Mouse (Mus musculus) Patski (cell line): ENCODE results near the gene Rassf1. TPM values are rescaled to one million over a fixed set of nuclear protein-coding genes. Genes with fewer than 3 reads are reported as not detected.
A peak's percentile ranks its signal among the peaks of the same experiment; 100 is the strongest.

Experiments
- ATAC-seq: fragments of 100-300 bp; one replicate; pipeline ENCODE4 v1.8.0; 2021
- CTCF ChIA-PET: fragments of 350-600 bp; sonication (Branson Sonifier 250); formaldehyde crosslinking; loops from one replicate; lab custom pipeline; 2022; ENCODE audit warnings: inconsistent platforms; lab: Charles Lee
- POLR2A ChIA-PET: fragments of 350-600 bp; sonication (Branson Sonifier 250); formaldehyde crosslinking; loops from one replicate; lab custom pipeline; 2022; ENCODE audit warnings: antibody characterized with exemption, inconsistent platforms; lab: Charles Lee
- DNase-seq: peaks from one replicate; pipeline ENCODE4 v3.0.0-alpha.2; 2011; ENCODE audit warnings: low read depth, low spot score
- H3K27me3 ChIP-seq: fragments of 371-371 bp; one replicate; pipeline ENCODE4 v1.5.1; 2021
- CTCF ChIP-seq: fragments of 100-300 bp; IDR thresholded peaks from one replicate; pipeline ENCODE4 v1.5.1; 2021
- in situ Hi-C: fragments of 300-500 bp; cut with MboI; formaldehyde crosslinking; loops from 3 replicates; pipeline ENCODE4 v1.11.1; 2018; ENCODE audit warnings: low pct_unique_long_range_greater_than_20kb, mixed read lengths
- polyA plus RNA-seq: library from polyadenylated mRNA; unstranded; gene quantifications from one replicate; pipeline ENCODE4 v1.2.3, GENCODE M21; 2021

Rassf1 gene
- polyA plus RNA-seq, 1 experiment from 2014 or later: 51.8 TPM

- H3K27me3 ChIP-seq: no peaks in the 10 kb centered on the region
- no peak for TF ChIP-seq CTCF
- in situ Hi-C loops: no loop called here
- POLR2A ChIA-PET: interaction anchor here (0.9 to 1.5 kb wide), 4 partner anchors 9 to 47 kb away, joined by 3 to 5 read pairs (median 4); partner anchors contain the start of genes Gnai2 and Naa80
- CTCF ChIA-PET: interaction anchor here (1.0 to 1.6 kb wide), 2 partner anchors 19 to 25 kb away, joined by 4 to 5 read pairs; no protein-coding TSS in a partner anchor
- ATAC-seq (peak; percentile 29), DNase-seq (no peak)
These were observed 36.7 kb downstream of the Rassf1 start for GRCm38 (mm10) chr9:107587833-107588639.

DNA sequence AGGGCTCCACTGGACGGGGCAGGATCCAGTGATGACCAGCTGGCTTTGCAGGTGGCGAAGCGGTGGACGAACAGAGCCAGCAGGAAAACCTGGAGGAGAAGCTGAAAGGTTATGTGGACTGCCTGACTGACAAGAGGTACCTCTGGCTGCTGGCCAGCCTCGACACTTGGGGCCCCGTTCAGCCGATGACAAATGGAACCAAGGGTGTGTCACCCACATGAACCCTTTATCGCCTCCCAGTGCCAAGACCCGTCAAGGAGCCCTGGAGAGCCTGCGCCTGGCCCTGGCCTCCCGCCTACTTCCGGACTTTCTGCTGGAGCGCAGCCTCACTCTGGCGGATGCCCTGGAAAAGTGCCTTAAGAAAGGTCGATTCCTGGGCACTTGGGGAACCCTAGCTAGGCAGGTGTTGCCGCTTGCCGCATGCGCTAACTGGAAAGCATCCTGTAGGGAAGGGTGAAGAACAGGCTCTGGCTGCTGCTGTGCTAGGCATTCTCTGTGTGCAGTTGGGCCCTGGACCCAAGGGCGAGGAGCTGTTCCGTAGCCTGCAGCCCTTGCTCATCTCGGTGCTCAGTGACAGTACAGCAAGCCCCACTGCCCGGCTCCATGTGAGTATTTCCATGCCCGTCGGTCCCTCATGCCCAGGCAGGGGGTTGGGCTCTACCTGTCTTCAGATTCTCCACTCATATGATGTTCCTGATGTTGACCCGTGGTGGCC is 38.9 kb downstream of the Rassf1 start:
- CTCF ChIA-PET: interaction anchor here (0.9 to 1.3 kb wide), 3 partner anchors 22 to 54 kb away, joined by 3 to 4 read pairs (median 3); no protein-coding TSS in a partner anchor
- no peak for TF ChIP-seq CTCF
- no peak for DNase-seq

DNA sequence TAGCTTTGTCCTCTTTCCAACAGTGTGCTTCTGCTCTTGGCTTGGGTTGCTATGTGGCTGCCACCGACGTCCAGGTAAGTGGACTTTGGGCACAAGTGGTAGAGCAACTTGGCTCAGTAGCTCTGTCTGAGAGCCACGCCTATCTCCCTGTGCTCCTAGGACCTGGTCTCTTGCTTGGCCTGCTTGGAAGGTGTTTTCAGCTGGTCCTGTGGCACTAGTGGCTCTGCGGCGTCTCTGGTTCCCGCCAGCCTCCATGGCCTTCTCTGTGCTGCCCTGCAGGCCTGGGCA is 39.4 kb downstream of the Rassf1 start:
- in situ Hi-C loops: no loop called here
- ATAC-seq: no peak
- ChIA-PET CTCF (interaction anchor here (0.9 to 1.3 kb wide), 2 partner anchors 24 to 54 kb away, joined by 3 read pairs; no protein-coding TSS in a partner anchor), POLR2A (no interaction called here)
- no peaks in the 10 kb centered on the region for H3K27me3 ChIP-seq
- no peak for DNase-seq
- no peak for TF ChIP-seq CTCF

More for the DNA sequence above, 38.9 kb downstream of the Rassf1 start:
- in situ Hi-C loops: no loop called here
- POLR2A ChIA-PET: no interaction called here
- no peaks in the 10 kb centered on the region for H3K27me3 ChIP-seq
- ATAC-seq: no peak

DNA sequence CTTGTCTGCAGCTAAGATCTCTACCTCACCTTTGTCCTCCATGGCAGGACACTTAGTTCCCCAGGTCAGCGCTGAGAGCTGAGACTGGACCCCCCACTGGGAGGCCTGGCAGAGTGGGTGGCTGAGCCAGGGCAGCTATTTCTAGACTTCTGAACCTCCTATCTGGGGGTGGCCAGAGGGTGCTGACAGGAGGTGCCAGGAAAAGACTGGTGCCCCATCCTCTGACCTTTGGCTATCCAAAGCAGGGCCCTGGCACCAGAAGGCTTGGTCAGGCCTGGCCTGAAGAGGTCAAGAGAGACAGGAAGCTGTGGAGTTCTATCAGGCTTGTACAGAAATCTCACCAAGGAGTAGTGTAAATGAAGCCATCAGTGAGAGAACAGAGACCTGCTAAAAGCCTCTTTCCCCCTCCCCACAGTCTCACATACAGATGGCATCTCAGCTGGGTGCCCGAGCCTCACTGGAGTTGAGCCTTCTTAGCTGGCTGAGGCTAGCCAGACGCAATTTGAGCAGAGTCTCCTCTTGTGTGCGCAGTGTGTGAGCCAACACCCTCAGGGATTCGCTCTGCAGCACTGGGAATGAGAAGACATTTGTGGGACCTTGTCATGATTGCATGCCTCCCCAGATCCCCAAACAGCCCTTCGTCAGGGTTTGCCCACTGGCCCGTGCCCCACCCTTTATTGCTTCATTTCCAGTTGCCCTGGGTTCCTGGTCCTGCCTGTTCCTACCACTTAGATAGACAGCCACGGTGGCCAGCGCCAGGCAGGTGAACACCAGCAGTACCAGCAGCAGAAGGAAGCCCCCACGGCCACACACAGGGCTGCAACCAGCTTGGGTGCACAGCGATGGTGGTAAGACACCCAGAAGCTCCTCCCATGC is 42.0 kb downstream of the Rassf1 start:
- POLR2A ChIA-PET: interaction anchor here (1.2 kb wide), 1 partner anchor 18 kb away, joined by 3 read pairs; no protein-coding TSS in a partner anchor
- no peak for TF ChIP-seq CTCF
- in situ Hi-C loops: no loop called here
- DNase-seq (no peak), ATAC-seq (peak; percentile 2)
- CTCF ChIA-PET: no interaction called here
- H3K27me3 ChIP-seq: no peaks in the 10 kb centered on the region

DNA sequence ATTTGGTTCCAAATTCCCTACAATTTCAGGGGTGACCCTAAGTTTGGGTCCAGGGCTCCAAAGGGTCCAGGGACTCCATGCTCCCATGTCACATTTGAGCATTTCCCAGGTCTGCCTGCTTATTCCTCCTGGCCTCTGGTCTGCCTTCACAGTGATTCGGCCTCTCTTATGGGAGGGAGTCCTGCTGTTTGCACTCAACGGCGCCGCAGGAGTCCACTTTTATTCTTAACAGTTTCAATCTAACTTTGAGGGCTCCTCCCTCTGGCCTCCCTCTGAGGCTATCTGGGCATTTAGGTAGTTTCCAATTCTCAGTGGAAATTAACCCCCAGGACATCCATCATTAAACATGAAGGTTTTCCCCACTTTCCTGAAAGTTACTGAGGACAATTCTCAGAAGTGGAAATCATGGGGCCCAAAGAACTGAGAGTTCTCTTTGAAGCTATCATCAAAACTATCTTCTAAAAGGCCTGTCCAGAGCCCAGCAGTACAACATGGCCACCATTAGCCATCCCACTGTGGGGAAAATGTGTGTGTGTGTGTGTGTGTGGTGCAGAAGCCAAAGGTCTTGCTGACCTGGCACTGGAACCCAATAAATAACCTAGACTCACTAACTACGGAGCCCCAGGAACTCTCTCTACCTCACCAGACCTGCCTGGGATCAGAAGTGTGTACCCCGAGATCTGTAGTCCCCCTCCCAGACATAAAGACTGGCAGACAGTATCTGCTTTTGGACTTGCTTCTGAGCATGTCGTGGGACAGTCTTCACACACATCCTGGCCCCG is 43.1 kb downstream of the Rassf1 start:
- ChIA-PET CTCF (interaction anchor here (0.6 to 1.1 kb wide), 2 partner anchors 14 to 50 kb away, joined by 3 read pairs; partner anchors contain the start of gene Hyal3), POLR2A (interaction anchor here (0.6 to 1.2 kb wide), 2 partner anchors 19 to 37 kb away, joined by 3 to 4 read pairs; no protein-coding TSS in a partner anchor)
- DNase-seq (no peak), ATAC-seq (no peak)
- TF ChIP-seq CTCF: no peak
- in situ Hi-C loops: no loop called here
- no peaks in the 10 kb centered on the region for H3K27me3 ChIP-seq

GRCm38 (mm10) chr9:107596619-107597569 is 45.5 kb downstream of the Rassf1 start:
- in situ Hi-C loops: no loop called here
- no peak for TF ChIP-seq CTCF
- POLR2A ChIA-PET: no interaction called here
- no peaks in the 10 kb centered on the region for H3K27me3 ChIP-seq
- ATAC-seq: no peak
- CTCF ChIA-PET: interaction anchor here (0.9 kb wide), 1 partner anchor 31 kb away, joined by 3 read pairs; no protein-coding TSS in a partner anchor
- no peak for DNase-seq

DNA sequence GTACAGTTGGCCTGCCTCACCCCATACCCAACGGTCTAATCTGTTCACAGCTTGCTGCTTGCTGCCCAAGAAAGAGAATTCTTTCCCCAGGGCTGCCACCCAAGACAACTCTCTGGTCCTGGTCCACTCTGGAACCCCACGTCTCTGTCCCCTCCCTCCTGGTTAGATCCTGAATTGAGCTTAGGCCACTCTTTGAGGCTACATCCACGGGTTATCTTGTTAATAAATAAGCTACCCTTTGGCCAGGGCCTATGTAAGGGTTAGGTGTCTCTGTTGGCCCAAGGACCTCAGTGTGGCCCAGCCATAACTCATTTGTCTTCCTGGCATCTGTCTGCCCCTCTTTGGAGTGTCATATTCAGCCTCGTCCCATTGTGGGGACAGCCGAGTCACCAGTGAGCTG is 47.0 kb downstream of the Rassf1 start:
- ChIA-PET CTCF (interaction anchor here (1.2 to 6.4 kb wide), 2 partner anchors 15 to 47 kb away, joined by 4 to 59 read pairs; no protein-coding TSS in a partner anchor), POLR2A (interaction anchor here (0.7 kb wide), 1 partner anchor 78 kb away, joined by 3 read pairs; no protein-coding TSS in a partner anchor)
- H3K27me3 ChIP-seq: no peaks in the 10 kb centered on the region
- DNase-seq: no peak
- no peak for ATAC-seq
- no peak for TF ChIP-seq CTCF
- in situ Hi-C loops: no loop called here

GRCm38 (mm10) chr9:107599433-107599832 is 48.1 kb downstream of the Rassf1 start:
- no peaks in the 10 kb centered on the region for H3K27me3 ChIP-seq
- in situ Hi-C loops: no loop called here
- no peak for ATAC-seq
- POLR2A ChIA-PET: interaction anchor here (1.2 kb wide), 1 partner anchor 17 kb away, joined by 3 read pairs; no protein-coding TSS in a partner anchor
- TF ChIP-seq CTCF: no peak
- CTCF ChIA-PET: interaction anchor here (6.4 kb wide), 1 partner anchor 46 kb away, joined by 59 read pairs; no protein-coding TSS in a partner anchor
- no peak for DNase-seq
